Mouse (Mus musculus) testis, adult 2 months (tissue): ENCODE measurements around the gene Znhit3. TPM values are rescaled to one million over a fixed set of nuclear protein-coding genes. Genes with fewer than 3 reads are reported as not detected.

ENCODE experiments used
- H3K27ac ChIP-seq: fragments of 200-500 bp; 2 replicates; pipeline ENCODE4 v1.5.1; 2012; ENCODE audit warnings: low read depth, low read length; ENCODE audit not compliant: control insufficient read depth, insufficient read depth
- H3K27me3 ChIP-seq: fragments of 200-500 bp; 2 replicates; pipeline ENCODE4 v1.6.1; 2012; ENCODE audit warnings: mild to moderate bottlenecking, low read length, moderate library complexity; ENCODE audit not compliant: control insufficient read depth, insufficient read depth
- H3K36me3 ChIP-seq: fragments of 200-500 bp; 2 replicates; pipeline ENCODE4 v1.6.1; 2012; ENCODE audit warnings: mild to moderate bottlenecking, low read length; ENCODE audit not compliant: control insufficient read depth, insufficient read depth
- H3K4me1 ChIP-seq: fragments of 200-500 bp; 2 replicates; pipeline ENCODE4 v1.6.1; 2012; ENCODE audit warnings: low read length; ENCODE audit not compliant: control insufficient read depth, insufficient read depth
- H3K4me3 ChIP-seq: fragments of 200-500 bp; 2 replicates; pipeline ENCODE4 v1.5.1; 2012; ENCODE audit warnings: low read depth, mild to moderate bottlenecking, low read length, moderate library complexity, mixed read lengths; ENCODE audit not compliant: control insufficient read depth
- CTCF ChIP-seq: fragments of 200-500 bp; IDR thresholded peaks from 2 replicates; pipeline ENCODE4 v1.5.1; 2012; ENCODE audit warnings: low read depth, mild to moderate bottlenecking, inconsistent platforms, low read length, moderate library complexity; ENCODE audit not compliant: control insufficient read depth, insufficient read depth, insufficient replicate concordance
- POLR2A ChIP-seq: fragments of 200-500 bp; IDR thresholded peaks from 2 replicates; pipeline ENCODE4 v1.6.1; 2012; ENCODE audit warnings: low read depth, mild to moderate bottlenecking, inconsistent platforms, low read length, moderate library complexity; ENCODE audit not compliant: control insufficient read depth
- polyA plus RNA-seq: library from polyadenylated mRNA; depleted of rRNA; stranded (reverse); fragments of >200 nt; gene quantifications from 2 replicates; pipeline ENCODE4 v1.2.3, GENCODE M21; 2012; rRNA removed

The Znhit3 gene
- polyA plus RNA-seq: 44.6 and 45.3 TPM in 2 replicates

GRCm38 (mm10) chr11:84916053-84916702 is at the start of gene Znhit3:
TSS of gene Znhit3 (minus strand) at chr11:84916366.
- Histone ChIP-seq H3K27me3 (no peaks in the 10 kb centered on the region), H3K27ac (peak within 1 kb of the TSS; percentile 67), H3K4me1 (peaks cover 9% of the 10 kb centered on the region), H3K4me3 (peak within 1 kb of the TSS; percentile 92), H3K36me3 (no peaks in the 10 kb centered on the region)
- TF ChIP-seq POLR2A (peak; percentile 68), CTCF (no peak)

GRCm38 (mm10) chr11:84963556-84963955 is 47.4 kb upstream of the Znhit3 start:
- Histone ChIP-seq H3K27me3 (no peaks in the 10 kb centered on the region), H3K27ac (no peak overlapping the region), H3K36me3 (no peaks in the 10 kb centered on the region), H3K4me3 (no peak overlapping the region), H3K4me1 (no peaks in the 10 kb centered on the region)
- TF ChIP-seq CTCF: no peak
- TF ChIP-seq POLR2A: no peak

- TF ChIP-seq POLR2A (no peak), CTCF (no peak)
- H3K4me1 ChIP-seq: no peaks in the 10 kb centered on the region; the same call in none of the 2 replicates
Measured at GRCm38 (mm10) chr11:84962536-84962935, 46.4 kb upstream of the Znhit3 start.

GRCm38 (mm10) chr11:84961571-84961970 is 45.4 kb upstream of the Znhit3 start:
- H3K4me3 ChIP-seq: no peak overlapping the region
- TF ChIP-seq CTCF: no peak
- TF ChIP-seq POLR2A: no peak
- H3K36me3 ChIP-seq: no peaks in the 10 kb centered on the region
- H3K4me1 ChIP-seq: no peaks in the 10 kb centered on the region; the same call in none of the 2 replicates
- no peak overlapping the region for H3K27ac ChIP-seq
- no peaks in the 10 kb centered on the region for H3K27me3 ChIP-seq

More at GRCm38 (mm10) chr11:84962536-84962935, 46.4 kb upstream of the Znhit3 start:
- Histone ChIP-seq H3K27me3 (no peaks in the 10 kb centered on the region), H3K27ac (no peak overlapping the region), H3K36me3 (no peaks in the 10 kb centered on the region), H3K4me3 (no peak overlapping the region)

- TF ChIP-seq POLR2A (no peak), CTCF (no peak)
- no peak overlapping the region for H3K27ac ChIP-seq
- H3K4me1 ChIP-seq: no peaks in the 10 kb centered on the region; the same call in none of the 2 replicates
- H3K36me3 ChIP-seq: no peaks in the 10 kb centered on the region
- H3K27me3 ChIP-seq: no peaks in the 10 kb centered on the region
- no peak overlapping the region for H3K4me3 ChIP-seq
Measured at GRCm38 (mm10) chr11:84960780-84961179, 44.6 kb upstream of the Znhit3 start.

- Histone ChIP-seq H3K27me3 (no peaks in the 10 kb centered on the region), H3K36me3 (no peaks in the 10 kb centered on the region), H3K27ac (no peak overlapping the region), H3K4me3 (no peak overlapping the region), H3K4me1 (no peaks in the 10 kb centered on the region; the same call in none of the 2 replicates)
- TF ChIP-seq POLR2A (no peak), CTCF (no peak)
Measured at GRCm38 (mm10) chr11:84960291-84960690, 44.1 kb upstream of the Znhit3 start.

- no peaks in the 10 kb centered on the region for H3K27me3 ChIP-seq
- H3K4me3 ChIP-seq: no peak overlapping the region
- no peaks in the 10 kb centered on the region; the same call in none of the 2 replicates for H3K4me1 ChIP-seq
- H3K27ac ChIP-seq: no peak overlapping the region
- no peaks in the 10 kb centered on the region for H3K36me3 ChIP-seq
- TF ChIP-seq POLR2A (no peak), CTCF (no peak)
Measured at GRCm38 (mm10) chr11:84959701-84960181, 43.6 kb upstream of the Znhit3 start.
